Mouse (Mus musculus): Measurements from ENCODE around the gene Arpin.

Gene Arpin

DNA sequence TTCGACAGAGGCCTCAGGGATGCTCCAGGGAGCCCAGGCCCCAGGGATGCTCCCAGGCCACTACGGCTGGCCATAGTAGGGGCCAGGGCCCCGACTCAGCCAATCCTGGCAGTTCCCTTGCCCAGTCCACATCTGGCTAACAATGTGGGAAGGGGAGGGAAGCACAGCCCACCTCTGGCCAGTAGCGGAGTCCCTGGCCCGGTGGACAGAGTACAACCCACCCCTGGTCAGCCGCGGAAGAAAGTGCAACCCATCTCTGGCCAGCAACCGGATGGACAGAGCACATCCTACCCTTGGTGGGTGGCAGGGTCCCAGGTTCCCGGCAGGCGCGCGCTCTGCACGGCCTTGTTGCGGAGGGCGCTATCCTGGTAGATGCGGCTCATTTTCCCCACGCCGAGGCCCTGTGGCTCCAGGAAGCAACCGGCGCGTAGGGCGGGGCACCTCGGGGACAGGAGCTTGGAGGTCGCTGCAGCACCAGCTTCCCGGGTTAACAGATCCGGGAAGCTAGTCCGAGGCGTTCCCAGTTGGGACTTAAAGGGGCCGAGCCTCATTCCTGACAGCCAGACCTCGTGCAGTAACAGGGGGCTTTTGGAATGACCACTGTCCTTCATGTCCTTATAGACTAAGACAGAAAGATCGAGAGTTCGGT lies at the start of gene Arpin:
TSS of gene Arpin (minus strand) at position 498 of the 649 bp plus-strand sequence.
- peak; percentile 30 to 55 for DNase-seq (ENCODE audit: low spot score in 2 of 2)

DNA sequence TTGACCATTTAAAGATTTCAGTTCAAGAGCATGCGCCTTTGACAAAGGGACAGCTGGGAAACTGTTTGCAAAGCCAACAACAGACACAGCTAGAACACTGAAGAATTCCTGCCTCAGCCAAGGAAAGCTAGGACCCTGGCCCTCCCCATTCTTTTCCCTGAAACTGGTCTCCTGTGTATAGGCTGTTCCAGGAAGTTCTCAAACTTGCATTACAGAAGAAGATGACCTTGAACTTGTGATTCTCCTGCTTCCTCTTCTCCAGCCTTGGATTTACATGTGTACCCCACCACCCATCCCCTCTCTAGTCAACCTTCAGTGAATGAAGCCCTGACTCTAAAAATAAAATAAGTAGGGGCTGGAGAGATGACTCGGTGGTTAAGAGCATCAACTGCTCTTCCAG lies 40.2 kb upstream of the Arpin start:
- no peak for DNase-seq (ENCODE audit: low spot score in 2 of 2)

DNA sequence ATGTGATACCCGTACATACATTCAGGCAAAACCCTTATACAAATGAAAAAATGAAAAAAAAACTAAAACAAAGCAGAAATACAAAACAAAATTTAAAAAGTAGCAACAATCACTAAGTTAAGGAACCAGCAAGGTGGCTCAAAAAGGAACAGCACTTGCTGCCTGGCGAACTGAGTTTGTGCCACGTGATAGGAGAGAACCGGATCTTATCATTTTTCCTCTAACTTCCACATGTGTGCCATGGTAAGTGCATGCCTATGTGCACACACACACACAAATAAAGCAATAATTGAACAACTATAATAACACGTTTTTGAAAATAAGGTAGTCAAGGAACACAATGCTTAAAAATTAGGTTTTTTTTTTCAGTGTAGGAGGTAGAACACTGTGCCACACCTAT lies 37.0 kb upstream of the Arpin start:
- DNase-seq (ENCODE audit: low spot score in 2 of 2): no peak

DNA sequence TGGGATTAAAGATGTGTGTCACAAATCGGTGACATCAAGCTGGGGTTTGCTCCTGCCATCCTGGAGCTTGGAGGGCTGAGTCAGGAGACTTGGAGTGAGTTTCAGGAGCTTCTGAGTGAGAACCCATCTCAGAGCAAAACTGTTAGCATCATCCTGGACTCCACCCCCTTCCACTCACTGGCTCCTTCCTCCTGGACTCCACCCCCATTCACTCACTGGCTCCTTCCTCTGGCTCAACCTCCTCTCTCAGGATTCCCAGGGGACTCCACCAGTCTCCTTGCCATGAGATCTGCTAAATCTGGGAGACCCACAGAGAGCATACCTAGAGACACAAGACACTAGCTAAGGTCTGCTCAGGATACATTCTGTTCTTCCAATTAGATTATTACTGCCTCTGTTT lies 35.2 kb upstream of the Arpin start:
- DNase-seq (ENCODE audit: low spot score in 2 of 2): no peak

DNA sequence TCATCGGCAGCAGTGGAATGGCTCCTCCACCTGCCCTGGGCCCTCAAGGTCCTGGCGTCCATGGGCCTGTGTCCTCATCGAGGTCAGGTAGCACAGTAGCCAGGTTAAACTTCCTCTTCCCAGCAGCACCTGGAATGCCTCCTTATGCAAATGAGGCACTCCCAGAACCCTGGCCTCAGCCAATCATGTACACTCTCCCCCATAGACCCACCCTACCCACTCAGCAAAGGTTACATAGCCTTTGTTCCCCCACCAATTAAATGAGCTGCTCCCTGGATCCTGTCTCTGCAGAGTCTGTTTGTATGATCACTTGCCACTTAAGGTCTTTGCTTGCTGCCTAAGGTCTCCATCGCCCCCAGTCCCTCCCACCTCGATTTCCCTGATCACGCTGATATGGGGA lies 33.2 kb upstream of the Arpin start:
- no peak for DNase-seq (ENCODE audit: low spot score in 2 of 2)

DNA sequence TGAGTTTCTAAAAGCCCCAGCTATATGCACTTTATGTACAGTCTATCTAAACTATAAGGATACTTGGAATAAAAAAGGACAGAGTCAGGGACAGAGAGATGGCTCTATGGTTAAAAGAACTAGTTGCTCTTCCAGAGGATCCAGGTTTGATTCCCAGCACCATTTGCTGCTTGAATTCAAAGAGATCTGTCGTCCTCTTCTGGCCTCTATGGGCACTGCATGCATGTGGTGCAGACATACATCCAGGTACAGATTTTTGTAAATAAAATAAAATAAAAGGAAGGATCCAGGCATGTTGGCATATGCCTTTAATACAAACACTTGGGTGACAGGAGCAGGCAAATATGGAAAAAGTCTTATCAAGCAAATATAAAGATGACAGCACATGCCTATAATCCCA lies 26.4 kb upstream of the Arpin start:
- no peak for DNase-seq (ENCODE audit: low spot score in 2 of 2)

DNA sequence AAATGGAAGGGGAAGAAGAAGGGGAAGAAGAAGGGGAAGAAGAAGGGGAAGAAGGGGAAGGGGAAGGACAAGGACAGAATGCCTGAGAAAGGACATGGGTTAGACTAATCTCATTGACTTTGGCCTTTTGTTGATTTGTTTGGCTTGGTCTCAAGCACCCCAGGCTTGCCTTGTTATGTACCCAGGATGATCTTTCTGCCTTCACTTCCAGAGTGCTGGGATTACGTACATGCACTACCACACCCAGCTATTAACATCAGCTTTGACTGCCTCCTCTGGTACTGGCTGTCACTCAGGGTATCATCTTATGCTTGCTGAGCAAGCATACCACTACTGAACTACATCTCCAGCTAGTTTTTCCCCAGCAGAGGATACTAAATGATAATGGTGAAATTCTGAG lies 21.0 kb upstream of the Arpin start:
- DNase-seq (ENCODE audit: low spot score in 2 of 2): no peak

DNA sequence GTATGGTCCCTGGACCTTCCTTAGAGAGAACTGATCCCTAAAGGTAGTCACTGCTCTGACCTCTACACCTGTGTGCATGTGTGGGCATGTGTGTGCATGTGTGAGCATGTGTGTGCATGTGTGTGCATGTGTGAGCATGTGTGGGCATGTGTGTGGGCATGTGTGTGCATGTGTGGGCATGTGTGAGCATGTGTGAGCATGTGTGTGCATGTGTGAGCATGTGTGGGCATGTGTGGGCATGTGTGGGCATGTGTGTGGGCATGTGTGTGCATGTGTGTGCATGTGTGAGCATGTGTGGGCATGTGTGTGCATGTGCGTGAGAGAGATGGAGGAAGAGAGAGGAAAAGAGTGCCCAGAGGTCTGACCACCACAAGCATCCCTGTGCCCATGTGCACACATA lies 19.7 kb upstream of the Arpin start:
- no peak for DNase-seq (ENCODE audit: low spot score in 2 of 2)

DNA sequence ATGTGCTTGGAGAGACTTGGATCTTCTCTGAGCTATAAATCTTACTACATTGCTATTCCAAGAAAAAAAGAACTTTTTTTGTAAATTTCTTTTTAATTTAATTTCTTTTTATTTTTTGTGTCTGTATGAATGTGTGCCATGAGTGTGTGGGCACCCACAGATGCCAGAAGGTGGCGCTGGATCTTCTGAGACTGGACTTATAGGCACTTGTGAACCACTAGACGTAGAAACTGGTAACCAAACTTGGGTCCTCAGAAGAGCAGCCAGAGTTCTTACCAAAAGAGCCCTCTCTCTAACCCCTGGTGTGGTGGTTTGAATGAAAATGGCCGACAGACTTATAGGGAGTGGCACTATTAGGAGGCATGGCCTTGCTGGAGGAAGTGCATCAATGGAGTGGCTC lies 15.9 kb upstream of the Arpin start:
- DNase-seq (ENCODE audit: low spot score in 2 of 2): no peak

DNA sequence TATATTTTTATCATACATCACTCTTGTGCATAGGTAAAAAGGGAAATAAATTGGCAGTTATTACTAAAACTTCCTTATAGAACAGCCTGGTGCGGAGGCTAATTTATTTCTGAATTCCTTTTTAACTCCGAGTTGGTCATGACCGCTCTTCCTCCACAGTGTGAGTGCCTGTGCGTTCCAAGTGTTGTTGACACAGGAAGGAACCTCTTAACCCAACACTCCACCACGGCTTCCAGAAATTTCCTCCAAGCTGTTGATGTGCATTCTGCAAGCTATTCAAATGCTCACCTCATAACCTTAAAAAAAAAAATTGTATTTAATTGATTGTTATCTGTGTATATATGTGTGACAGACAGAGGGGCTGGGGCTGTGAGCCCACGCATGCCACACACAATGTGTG lies 15.1 kb upstream of the Arpin start:
- no peak for DNase-seq (ENCODE audit: low spot score in 2 of 2)

DNA sequence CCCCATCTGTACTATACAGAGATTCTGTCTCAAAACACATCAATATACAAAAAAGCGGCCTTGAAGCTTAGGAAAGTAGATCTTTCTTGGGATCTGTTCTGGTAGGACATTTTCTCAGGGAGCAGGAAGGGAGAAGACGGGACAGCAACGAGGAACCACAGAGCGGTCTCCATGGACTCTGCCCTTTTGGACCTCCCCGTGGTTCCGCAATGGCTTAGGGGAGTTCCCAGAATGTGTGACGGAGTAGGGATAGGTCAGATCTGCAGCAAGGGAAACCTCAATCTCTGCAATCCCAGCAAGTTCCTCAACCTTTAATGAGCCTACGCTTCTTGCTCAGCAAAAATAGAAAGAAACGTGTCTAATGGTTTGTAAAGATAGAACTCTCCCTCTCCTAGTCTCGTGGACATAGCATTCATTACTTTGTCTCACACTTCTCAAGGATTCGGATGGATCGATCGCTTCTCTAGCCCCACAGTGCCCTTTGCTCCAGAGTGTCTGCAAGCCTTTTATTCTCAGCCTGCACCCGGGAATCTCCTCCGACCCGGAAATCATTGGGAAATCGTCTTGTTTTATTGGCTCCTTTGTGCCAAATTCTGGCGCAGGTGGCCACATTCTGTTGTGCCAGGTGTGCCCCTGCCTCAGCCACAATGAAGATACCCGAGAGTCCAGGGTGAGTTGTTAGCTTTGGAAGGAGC lies 499 bp upstream of the Arpin start:
- DNase-seq (ENCODE audit: low spot score in 2 of 2): no peak

DNA sequence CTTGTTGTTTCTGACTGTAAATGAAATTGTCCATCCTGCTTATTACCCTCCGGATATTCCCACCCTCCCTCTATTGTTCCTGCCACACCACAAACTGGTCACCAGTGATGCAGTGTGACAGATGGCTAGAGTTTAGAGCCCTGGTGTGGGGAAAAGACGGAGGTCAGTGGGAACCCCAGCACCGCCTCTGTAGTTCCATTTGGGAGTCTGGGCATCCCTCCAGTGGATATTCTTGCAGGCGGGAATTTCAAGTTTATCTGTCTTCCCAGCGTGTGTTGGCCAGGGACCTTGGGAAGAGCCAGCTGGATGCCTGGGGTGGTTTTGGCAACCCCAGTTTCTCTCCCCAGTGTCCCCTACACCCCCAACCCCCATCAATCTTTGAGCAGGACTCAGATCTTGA lies 698 bp downstream of the Arpin start:
- DNase-seq (ENCODE audit: low spot score in 2 of 2): peak in 1 of 2 experiments; percentile 17

DNA sequence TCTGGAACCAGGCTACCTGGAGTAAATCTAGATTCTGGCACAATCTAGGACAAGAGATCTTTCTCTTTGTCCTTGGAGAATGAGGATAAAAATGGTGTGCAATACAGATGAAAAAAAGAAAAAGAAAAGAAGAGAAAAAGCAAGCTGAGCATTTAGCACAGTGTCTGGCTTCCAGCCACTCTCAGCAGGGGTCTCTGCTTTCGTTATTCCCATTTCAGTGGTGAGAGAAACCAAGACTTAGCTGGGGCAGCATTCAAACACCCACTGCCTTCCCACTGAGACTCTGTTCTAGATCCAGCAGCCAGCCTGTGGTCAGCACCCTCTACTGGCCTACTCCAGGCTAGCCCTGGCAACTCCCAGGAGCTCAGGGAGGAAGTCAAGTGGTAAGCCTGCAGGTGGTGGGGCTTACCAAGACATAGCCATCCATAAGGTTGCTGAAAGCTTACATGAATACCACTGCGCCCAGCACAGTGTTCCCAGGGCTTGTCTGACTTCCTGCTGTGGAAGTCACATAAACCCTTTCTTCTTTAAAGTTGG lies 6.6 kb downstream of the Arpin start:
- DNase-seq (ENCODE audit: low spot score in 2 of 2): no peak

DNA sequence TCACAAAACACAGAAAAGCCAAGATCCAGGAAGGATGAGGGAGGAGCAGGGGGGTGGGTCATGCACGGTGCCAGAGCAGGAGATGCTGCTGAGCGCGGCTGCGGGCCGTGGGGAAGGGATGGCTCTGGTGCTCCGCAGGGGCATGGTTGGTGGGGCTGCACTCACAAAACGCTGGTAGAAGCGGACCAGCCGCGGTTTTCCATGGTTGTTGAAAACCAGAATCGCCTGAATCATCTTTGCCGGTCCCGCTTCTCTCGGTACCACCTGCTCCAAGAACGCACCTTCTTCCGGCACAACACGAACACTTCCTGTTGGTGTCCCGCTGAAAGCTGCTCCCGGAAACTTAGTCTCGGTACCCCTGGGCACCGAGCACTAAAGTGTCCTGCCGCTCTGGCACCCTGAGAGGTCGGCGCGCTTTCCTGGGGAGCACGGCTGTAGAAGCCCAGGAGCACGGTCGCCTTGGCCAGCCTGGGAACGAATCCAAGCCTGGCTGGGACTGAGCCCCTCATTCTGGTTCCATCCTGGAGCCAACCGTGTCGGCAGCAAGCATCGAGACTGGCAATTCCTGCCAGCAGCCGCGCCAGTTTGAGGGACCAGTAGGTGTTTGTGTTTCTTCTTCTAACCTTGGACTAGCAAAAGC lies 14.7 kb downstream of the Arpin start, which contains the start of gene Ap3s2:
TSS of gene Ap3s2 (minus strand) at position 306 of the 640 bp plus-strand sequence.
- peak; percentile 71 to 89 for DNase-seq (ENCODE audit: low spot score in 2 of 2)

DNA sequence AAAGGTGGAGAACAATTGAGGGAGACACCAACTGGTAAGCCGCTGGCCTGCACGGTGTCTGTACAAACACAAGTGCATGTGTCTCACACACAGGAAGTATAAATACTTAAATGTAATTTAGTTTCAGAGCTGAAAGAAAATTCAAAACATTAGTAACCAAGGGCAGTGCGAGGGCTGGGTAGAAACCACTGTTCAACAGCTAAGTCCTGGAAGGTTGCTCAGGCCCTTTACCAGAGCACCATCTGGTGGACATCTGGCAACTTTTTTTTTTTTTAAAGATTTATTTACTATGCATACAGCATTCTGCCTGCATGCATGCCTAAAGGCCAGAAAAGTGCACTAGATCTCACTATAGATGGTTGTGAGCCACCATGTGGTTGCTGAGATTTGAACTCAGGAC lies 20.6 kb downstream of the Arpin start:
- DNase-seq (ENCODE audit: low spot score in 2 of 2): no peak

DNA sequence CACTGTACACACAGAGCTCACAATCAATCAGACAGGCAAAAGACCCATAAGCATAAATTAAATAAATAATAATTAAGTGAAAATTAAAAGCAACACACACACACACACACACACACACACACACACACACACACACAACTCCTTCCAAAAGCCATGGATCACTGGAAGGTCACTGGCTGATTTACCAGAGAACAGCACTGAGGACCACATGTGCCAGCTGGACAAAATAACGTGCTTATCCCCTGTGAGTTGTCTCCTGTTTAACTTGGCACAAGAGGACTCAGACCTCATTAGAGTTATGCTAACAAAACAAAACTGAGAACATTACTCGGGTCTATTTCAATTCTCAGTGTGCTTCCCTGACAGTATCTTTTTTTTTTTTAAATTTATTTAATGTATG lies 27.8 kb downstream of the Arpin start:
- DNase-seq (ENCODE audit: low spot score in 2 of 2): no peak

DNA sequence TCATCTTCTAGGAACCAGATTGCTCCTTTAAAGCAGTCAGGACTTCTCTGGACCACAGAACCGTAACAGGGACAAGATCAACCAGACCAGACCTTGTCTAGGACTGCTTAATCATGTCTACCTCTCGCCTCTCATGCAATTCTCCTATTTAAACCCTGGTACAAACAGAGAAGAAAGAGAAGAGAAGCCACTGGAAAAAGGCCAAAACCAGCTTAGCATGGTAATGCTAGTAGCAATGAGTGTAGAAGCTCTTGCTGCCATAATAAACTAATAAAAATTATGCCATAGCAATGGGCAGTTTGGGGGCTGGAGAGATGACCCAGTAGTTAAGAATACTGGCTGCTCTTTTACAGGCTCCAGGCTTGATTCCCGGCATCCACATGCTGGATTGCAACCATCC lies 28.2 kb downstream of the Arpin start:
- DNase-seq (ENCODE audit: low spot score in 2 of 2): no peak

DNA sequence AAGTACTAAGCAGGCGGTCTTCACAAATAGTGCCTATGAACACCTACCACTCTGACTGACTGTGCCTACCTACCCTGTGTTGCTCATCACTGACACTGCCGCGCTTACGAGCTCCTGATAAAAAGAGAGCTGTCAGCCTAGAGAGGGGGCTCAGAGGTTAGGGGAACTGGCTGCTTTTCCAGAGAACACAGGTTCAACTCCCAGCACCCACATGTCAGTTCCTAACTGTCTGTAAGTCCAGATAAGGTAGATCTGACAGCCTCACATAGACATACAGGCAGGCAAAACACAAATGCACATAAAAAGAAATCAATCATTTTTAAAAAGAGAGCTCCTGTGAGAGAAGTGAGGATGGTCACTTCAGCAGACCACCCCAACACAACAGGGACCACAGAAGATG lies 30.0 kb downstream of the Arpin start:
- no peak for DNase-seq (ENCODE audit: low spot score in 2 of 2)

DNA sequence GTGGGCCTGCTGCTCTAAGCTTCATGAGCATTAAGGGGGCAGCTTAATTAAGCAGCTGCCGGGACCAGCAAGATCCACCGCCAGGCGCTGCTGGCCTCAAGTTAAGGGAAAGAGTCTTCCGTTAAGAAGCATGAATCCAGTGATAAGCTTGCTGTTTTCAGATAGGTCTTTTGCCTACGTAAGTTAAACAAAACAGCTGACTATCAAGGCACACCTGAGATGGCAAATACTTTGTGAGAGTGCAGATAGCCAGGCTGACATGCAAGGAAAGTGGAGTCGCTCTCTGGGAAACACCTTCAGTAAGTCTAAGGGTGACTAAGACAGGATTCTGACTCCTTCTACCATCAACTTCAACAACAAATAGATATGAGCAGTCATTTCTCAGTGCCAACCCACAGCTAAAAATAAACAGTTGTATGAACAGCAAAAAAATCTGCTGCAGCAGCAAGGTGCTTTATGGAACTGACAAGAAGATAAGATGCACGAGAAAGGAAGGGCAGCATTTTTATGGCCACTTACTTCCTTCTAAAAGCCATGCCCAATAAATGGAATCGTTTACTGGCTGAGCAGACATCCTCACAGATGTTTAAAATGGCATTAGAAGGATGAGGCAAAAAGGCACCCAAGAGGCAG lies 31.9 kb downstream of the Arpin start:
- no peak for DNase-seq (ENCODE audit: low spot score in 2 of 2)

DNA sequence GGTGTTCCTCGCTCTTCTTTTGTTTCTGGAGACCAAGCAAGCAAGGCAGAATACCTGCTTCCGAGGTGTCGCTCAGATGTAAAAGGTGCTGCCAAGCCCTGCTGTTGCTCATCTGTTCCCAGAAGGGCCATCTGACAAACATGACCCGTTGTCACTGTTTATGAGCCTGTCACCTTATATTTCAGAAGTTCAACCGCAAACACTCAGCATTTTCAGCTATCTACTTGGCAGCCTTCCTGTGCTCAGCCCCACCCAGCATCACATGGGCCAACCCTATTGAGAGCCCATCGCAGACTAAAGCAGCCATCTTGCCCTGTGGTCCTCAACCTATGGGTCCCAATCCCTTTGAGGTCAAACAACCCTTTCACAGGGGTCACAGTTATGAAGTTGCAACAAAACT lies 34.4 kb downstream of the Arpin start:
- DNase-seq (ENCODE audit: low spot score in 2 of 2): no peak

DNA sequence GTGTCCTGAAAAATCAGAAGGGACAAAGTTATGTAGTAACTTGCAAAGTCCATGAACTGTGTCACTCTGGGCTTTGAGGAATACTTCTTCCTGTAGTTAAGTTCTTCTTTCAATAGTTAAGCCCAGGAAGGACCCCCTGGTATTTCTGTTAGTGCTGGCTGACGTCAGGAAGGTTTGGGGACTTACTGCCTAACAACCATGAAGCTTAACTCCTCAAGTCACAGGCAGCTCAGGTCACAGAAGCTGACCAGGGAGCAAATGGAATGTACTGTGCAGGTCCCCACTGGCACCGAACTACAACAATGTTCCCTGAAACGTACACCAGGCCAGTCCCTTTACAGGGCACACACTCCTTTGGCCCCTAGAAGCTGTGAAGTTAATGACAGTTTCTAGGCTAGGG lies 39.9 kb downstream of the Arpin start:
- DNase-seq (ENCODE audit: low spot score in 2 of 2): no peak

DNA sequence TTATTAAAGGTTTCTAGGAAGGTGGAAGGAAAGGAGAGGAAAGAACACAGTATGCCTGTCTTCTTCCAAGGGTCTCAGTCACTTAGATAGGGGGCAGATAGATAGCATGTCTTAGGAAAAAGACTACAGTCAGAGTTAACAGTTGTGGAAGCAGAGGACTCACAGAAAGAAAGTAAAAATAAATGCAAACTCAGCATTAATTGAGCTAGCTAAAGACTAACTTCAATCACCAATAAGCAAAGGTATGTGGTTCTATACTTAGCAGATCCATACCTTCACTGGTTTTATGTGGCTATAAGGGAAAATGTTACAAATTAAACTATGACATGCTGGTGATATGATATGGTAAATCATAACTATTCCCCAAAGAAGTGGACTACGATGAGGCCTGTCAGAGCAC lies 40.4 kb downstream of the Arpin start:
- DNase-seq (ENCODE audit: low spot score in 2 of 2): no peak

All from cerebellum, postnatal 4 days (tissue).